Mouse (Mus musculus): ENCODE measurements around the gene Ephx1. TPM values are rescaled to one million over a fixed set of nuclear protein-coding genes. Genes with fewer than 3 reads are reported as not detected.

Gene Ephx1
- polyA plus RNA-seq, 2 experiments, result 6.7 to 6.8 TPM

DNA sequence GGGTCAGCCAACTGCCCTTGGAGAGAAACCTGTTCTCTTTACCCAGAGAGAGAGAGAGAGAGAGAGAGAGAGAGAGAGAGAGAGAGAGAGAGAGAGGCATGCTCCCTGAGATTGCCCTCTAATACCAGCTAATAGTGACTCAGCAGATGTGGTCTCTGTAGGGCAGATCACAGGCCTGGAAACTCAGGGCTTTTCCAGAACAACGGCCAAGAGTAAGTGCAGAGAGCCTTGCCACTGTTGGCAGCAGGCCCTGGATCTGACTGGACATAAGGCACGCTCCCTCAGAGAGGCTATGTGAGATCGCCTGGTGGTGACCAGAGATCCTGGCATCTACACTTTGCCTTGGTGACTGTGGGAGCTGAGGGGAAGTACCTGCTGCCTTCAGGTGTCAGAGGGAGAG is 10.9 kb downstream of the Ephx1 start:
- H3K36me3 ChIP-seq (ENCODE audit: control insufficient read depth, insufficient read depth, low read length), result no peaks in the 10 kb centered on the region
- H3K9me3 ChIP-seq (ENCODE audit: control insufficient read depth, low read length), result no peaks in the 10 kb centered on the region
- no peak overlapping the region for H3K4me2 ChIP-seq (replicated peaks; ENCODE audit: low read depth, low read length, severe bottlenecking)
- no peaks in the 10 kb centered on the region for H3K4me1 ChIP-seq (ENCODE audit: control insufficient read depth, insufficient read depth, low read length)
- no peak overlapping the region for H3K9ac ChIP-seq (ENCODE audit: low read depth, low read length, severe bottlenecking)
- WGBS, result 69% methylated on average over 3 of the region's 3 CpGs
- no peak for DNase-seq (ENCODE audit: low spot score)
- no peak overlapping the region for H3K27ac ChIP-seq (replicated peaks; ENCODE audit: low read depth, low read length)
- no peak for TF ChIP-seq POLR2A (IDR thresholded peaks at IDR 0.05; ENCODE audit: borderline replicate concordance, extremely low read depth, insufficient read depth, insufficient read length)
- ATAC-seq (ENCODE audit: low FRiP score, low read depth), result no peak
- H3K27me3 ChIP-seq (ENCODE audit: control insufficient read depth, insufficient read depth, low read length), result no peaks in the 10 kb centered on the region
- H3K4me3 ChIP-seq (replicated peaks; ENCODE audit: low read length), result no peak overlapping the region

DNA sequence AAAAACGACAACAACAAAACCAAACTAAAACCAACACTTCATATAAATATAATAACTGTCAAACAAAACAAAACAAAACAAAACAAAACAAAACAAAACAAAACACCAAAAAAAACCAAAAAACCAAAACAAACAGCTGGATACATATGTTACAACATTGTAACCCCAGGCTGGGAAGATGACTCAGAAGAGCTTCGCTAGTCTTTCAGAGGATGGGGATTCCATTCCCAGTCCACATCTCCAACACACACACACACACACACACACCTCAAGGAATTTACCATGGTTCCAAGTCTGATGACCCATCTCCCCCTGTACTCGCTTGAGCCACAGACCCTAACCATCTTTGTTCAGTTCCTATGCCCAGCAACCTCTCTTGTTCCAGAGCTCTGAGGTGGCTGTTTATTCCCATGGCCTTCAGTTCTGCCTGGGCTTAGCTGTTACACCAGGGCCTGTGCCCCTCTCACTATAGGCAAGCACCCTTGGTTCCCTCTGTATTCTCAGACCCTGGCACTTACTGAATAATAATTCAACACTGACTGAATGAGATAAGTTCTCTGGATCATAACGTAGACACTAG is 11.6 kb downstream of the Ephx1 start:
- no peaks in the 10 kb centered on the region for H3K27me3 ChIP-seq (ENCODE audit: control insufficient read depth, insufficient read depth, low read length)
- no peak overlapping the region for H3K27ac ChIP-seq (replicated peaks; ENCODE audit: low read depth, low read length)
- H3K4me2 ChIP-seq (replicated peaks; ENCODE audit: low read depth, low read length, severe bottlenecking), result no peak overlapping the region
- TF ChIP-seq POLR2A (IDR thresholded peaks at IDR 0.05; ENCODE audit: borderline replicate concordance, extremely low read depth, insufficient read depth, insufficient read length), result no peak
- no peaks in the 10 kb centered on the region for H3K9me3 ChIP-seq (ENCODE audit: control insufficient read depth, low read length)
- WGBS, result 82% methylated on average over 4 of the region's 4 CpGs
- no peak overlapping the region for H3K4me3 ChIP-seq (replicated peaks; ENCODE audit: low read length)
- H3K9ac ChIP-seq (ENCODE audit: low read depth, low read length, severe bottlenecking), result no peak overlapping the region
- no peaks in the 10 kb centered on the region for H3K4me1 ChIP-seq (ENCODE audit: control insufficient read depth, insufficient read depth, low read length)
- DNase-seq (ENCODE audit: low spot score) (no peak), ATAC-seq (ENCODE audit: low FRiP score, low read depth) (no peak)
- no peaks in the 10 kb centered on the region for H3K36me3 ChIP-seq (ENCODE audit: control insufficient read depth, insufficient read depth, low read length)

DNA sequence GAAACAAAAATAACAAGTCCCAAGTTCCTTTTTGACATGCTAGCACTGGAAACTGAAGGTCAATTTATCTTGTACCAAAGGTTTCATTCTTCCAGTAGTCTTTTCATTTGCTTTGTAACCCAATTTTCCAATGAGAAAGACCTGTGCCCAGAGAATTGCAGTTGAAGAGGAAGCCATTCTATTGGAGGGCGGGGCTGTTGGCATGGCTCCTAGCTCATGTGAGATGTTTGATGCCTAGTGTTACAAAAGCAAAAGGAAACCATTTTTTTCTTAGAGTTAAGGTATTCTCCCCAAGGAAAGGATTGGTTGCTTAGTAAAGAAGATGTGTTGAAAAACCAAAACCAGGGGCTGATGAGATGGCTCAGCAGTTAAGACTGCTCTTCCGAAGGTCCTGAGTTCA is 12.4 kb downstream of the Ephx1 start:
- no peak overlapping the region for H3K9ac ChIP-seq (ENCODE audit: low read depth, low read length, severe bottlenecking)
- no peak overlapping the region for H3K4me2 ChIP-seq (replicated peaks; ENCODE audit: low read depth, low read length, severe bottlenecking)
- ATAC-seq (ENCODE audit: low FRiP score, low read depth) (no peak), DNase-seq (ENCODE audit: low spot score) (no peak)
- no peaks in the 10 kb centered on the region for H3K36me3 ChIP-seq (ENCODE audit: control insufficient read depth, insufficient read depth, low read length)
- TF ChIP-seq POLR2A (IDR thresholded peaks at IDR 0.05; ENCODE audit: borderline replicate concordance, extremely low read depth, insufficient read depth, insufficient read length), result no peak
- H3K9me3 ChIP-seq (ENCODE audit: control insufficient read depth, low read length), result no peaks in the 10 kb centered on the region
- H3K4me1 ChIP-seq (ENCODE audit: control insufficient read depth, insufficient read depth, low read length), result no peaks in the 10 kb centered on the region
- no peak overlapping the region for H3K4me3 ChIP-seq (replicated peaks; ENCODE audit: low read length)
- H3K27me3 ChIP-seq (ENCODE audit: control insufficient read depth, insufficient read depth, low read length), result no peaks in the 10 kb centered on the region
- no peak overlapping the region for H3K27ac ChIP-seq (replicated peaks; ENCODE audit: low read depth, low read length)
- WGBS, result 93% methylated on average over 2 of the region's 2 CpGs

DNA sequence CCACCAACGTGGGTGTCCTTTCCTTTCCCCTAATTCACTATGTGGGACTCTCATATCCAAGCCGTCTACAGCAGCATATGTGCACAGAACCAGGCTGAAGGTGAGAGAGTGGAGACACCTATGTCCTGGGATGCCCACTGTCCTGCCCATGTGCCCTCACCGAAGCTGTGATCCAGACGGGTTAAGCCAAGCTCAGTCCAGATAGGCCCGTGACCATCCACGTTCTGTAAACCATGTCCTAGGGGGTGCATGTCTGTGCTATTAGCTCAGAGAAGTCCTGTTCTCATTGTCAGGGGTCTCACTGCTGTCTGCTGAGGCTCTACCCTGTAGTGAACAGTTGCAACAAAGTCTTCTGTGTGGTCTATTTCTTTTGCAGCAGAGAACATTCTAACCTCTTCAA is 12.9 kb downstream of the Ephx1 start:
- DNase-seq (ENCODE audit: low spot score) (no peak), ATAC-seq (ENCODE audit: low FRiP score, low read depth) (no peak)
- WGBS, result 86% methylated on average over 6 of the region's 6 CpGs
- Histone ChIP-seq H3K4me1 (ENCODE audit: control insufficient read depth, insufficient read depth, low read length) (no peaks in the 10 kb centered on the region), H3K9ac (ENCODE audit: low read depth, low read length, severe bottlenecking) (no peak overlapping the region), H3K4me3 (replicated peaks; ENCODE audit: low read length) (no peak overlapping the region), H3K27ac (replicated peaks; ENCODE audit: low read depth, low read length) (no peak overlapping the region), H3K4me2 (replicated peaks; ENCODE audit: low read depth, low read length, severe bottlenecking) (no peak overlapping the region), H3K36me3 (ENCODE audit: control insufficient read depth, insufficient read depth, low read length) (no peaks in the 10 kb centered on the region), H3K9me3 (ENCODE audit: control insufficient read depth, low read length) (no peaks in the 10 kb centered on the region), H3K27me3 (ENCODE audit: control insufficient read depth, insufficient read depth, low read length) (no peaks in the 10 kb centered on the region)
- TF ChIP-seq POLR2A (IDR thresholded peaks at IDR 0.05; ENCODE audit: borderline replicate concordance, extremely low read depth, insufficient read depth, insufficient read length), result no peak

DNA sequence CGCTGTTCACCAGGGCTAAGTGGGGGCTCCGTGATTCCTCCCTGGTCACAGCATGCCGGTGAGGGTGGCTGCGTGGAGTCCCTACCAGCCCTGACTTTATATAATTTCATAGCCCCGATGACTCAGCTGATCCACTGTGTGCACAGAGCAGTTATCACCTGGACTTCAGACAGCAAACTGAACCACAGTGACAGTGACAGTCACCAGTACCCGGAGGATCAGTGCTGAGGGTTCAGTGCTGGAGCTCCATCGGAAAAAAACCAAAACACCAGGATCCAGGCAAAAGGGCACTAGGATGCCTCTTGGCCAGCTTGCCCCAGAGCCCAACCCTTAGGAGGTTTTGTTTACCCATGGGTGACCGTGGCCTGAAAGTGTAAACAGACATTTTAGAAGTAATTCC is 15.4 kb downstream of the Ephx1 start:
- Histone ChIP-seq H3K36me3 (ENCODE audit: control insufficient read depth, insufficient read depth, low read length) (no peaks in the 10 kb centered on the region), H3K4me1 (ENCODE audit: control insufficient read depth, insufficient read depth, low read length) (no peaks in the 10 kb centered on the region), H3K27ac (replicated peaks; ENCODE audit: low read depth, low read length) (no peak overlapping the region), H3K9ac (ENCODE audit: low read depth, low read length, severe bottlenecking) (no peak overlapping the region), H3K4me2 (replicated peaks; ENCODE audit: low read depth, low read length, severe bottlenecking) (no peak overlapping the region), H3K9me3 (ENCODE audit: control insufficient read depth, low read length) (no peaks in the 10 kb centered on the region), H3K4me3 (replicated peaks; ENCODE audit: low read length) (no peak overlapping the region), H3K27me3 (ENCODE audit: control insufficient read depth, insufficient read depth, low read length) (no peaks in the 10 kb centered on the region)
- WGBS, result 77% methylated on average over 8 of the region's 8 CpGs
- TF ChIP-seq POLR2A (IDR thresholded peaks at IDR 0.05; ENCODE audit: borderline replicate concordance, extremely low read depth, insufficient read depth, insufficient read length), result no peak
- no peak for DNase-seq (ENCODE audit: low spot score)
- ATAC-seq (ENCODE audit: low FRiP score, low read depth), result no peak

DNA sequence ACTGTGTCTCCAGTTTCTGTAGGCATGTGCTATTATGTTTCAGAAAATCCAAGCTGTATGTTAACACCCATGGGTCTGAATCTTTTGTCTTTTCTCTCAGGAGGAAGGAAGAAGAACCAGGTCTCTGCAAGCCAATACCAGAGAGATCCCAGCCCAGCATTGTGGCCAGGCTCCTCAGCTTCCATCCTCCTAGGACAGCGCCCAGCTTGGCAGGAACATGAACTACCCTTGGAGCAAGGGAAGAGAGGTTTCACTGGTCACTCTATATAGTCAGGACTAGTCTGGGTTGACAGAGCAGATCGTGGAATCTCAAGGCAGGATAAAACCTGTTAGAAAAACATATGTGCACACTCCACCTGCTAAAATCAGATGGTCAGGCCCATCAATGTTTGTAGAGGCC is 16.9 kb downstream of the Ephx1 start:
- Histone ChIP-seq H3K4me2 (replicated peaks; ENCODE audit: low read depth, low read length, severe bottlenecking) (no peak overlapping the region), H3K27me3 (ENCODE audit: control insufficient read depth, insufficient read depth, low read length) (no peaks in the 10 kb centered on the region), H3K36me3 (ENCODE audit: control insufficient read depth, insufficient read depth, low read length) (no peaks in the 10 kb centered on the region), H3K4me3 (replicated peaks; ENCODE audit: low read length) (no peak overlapping the region), H3K4me1 (ENCODE audit: control insufficient read depth, insufficient read depth, low read length) (no peaks in the 10 kb centered on the region), H3K27ac (replicated peaks; ENCODE audit: low read depth, low read length) (no peak overlapping the region), H3K9ac (ENCODE audit: low read depth, low read length, severe bottlenecking) (no peak overlapping the region), H3K9me3 (ENCODE audit: control insufficient read depth, low read length) (no peaks in the 10 kb centered on the region)
- no peak for ATAC-seq (ENCODE audit: low FRiP score, low read depth)
- no peak for DNase-seq (ENCODE audit: low spot score)
- TF ChIP-seq POLR2A (IDR thresholded peaks at IDR 0.05; ENCODE audit: borderline replicate concordance, extremely low read depth, insufficient read depth, insufficient read length), result no peak
- WGBS, result 67% methylated on average over 2 of the region's 2 CpGs
